Mouse (Mus musculus): Measurements from ENCODE around the gene 1700001K19Rik. TPM values are rescaled to one million over a fixed set of nuclear protein-coding genes. Genes with fewer than 3 reads are reported as not detected.

Gene 1700001K19Rik
- total and polyA plus RNA-seq, 3 experiments, result not detected

DNA sequence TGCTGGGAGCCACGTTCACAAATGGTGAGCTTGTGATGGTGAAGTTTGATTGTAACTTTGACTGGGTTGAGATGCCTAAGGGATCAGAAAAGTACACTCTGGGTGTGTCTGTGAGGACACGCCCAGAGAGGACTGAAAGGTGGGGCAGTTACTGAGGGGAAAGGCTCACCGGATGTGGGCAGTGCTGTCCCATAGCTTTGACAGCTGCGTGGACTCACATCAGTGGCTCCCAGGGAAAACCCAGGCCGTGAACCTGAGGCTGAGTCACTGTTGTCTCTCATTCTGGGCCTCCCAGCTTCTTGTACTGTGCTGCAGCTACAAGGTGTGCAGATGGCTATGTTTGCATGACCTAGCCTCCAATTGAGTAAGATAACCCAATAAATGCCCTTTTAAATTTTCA is 43.1 kb upstream of the 1700001K19Rik start:
- no peaks in the 10 kb centered on the region for H3K36me3 ChIP-seq (replicated peaks in 1 of 2; ENCODE audit: control insufficient read depth in 1 of 2, insufficient read depth in 1 of 2, low read length in 1 of 2)
- H3K9ac ChIP-seq (ENCODE audit: insufficient read depth, low read depth), result no peak overlapping the region
- peak; percentile 73 for DNase-seq (ENCODE audit: extremely low read depth)
- no peak overlapping the region for H3K4me2 ChIP-seq (ENCODE audit: insufficient read depth, low read depth, poor library complexity, severe bottlenecking)
- dilution Hi-C loops (cut with MboI; ENCODE audit: extremely low pct_ligation_motif_present, extremely low pct_unique_long_range_greater_than_20kb, low sequenced_read_pairs), result no loop called here
- H3K27me3 ChIP-seq (replicated peaks), result peaks cover 5% of the 10 kb centered on the region
- H3K79me2 ChIP-seq (replicated peaks; ENCODE audit: control insufficient read depth, extremely low read depth, insufficient read depth, poor library complexity, severe bottlenecking), result no peaks in the 10 kb centered on the region
- peak overlapping the region; percentile 77 for H3K27ac ChIP-seq (ENCODE audit: insufficient read depth, low read depth)
- H3K4me3 ChIP-seq (replicated peaks in 1 of 3; ENCODE audit: low read depth in 2 of 3, low read length in 2 of 3, poor library complexity in 1 of 3), result no peak overlapping the region
- TF ChIP-seq E2F4 (IDR thresholded peaks at IDR 0.05; ENCODE audit: insufficient replicate concordance, low read depth, low read length) (no peak), RCOR1 (conservative IDR thresholded peaks at IDR 0.05; ENCODE audit: low read depth, low read length) (no peak), TBP (conservative IDR thresholded peaks at IDR 0.05; ENCODE audit: low read depth, low read length) (no peak), MEF2A (IDR thresholded peaks at IDR 0.05; ENCODE audit: borderline replicate concordance, low read depth, low read length) (peak; percentile 44; the same call in 1 of the 2 replicates), BHLHE40 (IDR thresholded peaks at IDR 0.05; ENCODE audit: low read depth, low read length) (peak; percentile 53), GABPA (IDR thresholded peaks at IDR 0.05; ENCODE audit: insufficient replicate concordance, low read depth, low read length) (no peak), MAFK (IDR thresholded peaks at IDR 0.05; ENCODE audit: insufficient replicate concordance, low read length) (0 out of 2 replicates have a peak, but pooled peaks have one; percentile 26), ZMIZ1 (IDR thresholded peaks at IDR 0.05; ENCODE audit: low read depth, low read length) (no peak), SIN3A (IDR thresholded peaks at IDR 0.05; ENCODE audit: low read length) (peak; percentile 62; the same call in 1 of the 2 replicates), EP300 (IDR thresholded peaks at IDR 0.05; ENCODE audit: low read length) (peak; percentile 63; the same call in 1 of the 2 replicates), ETS1 (conservative IDR thresholded peaks at IDR 0.05; ENCODE audit: low read depth, low read length) (peak; percentile 82), MXI1 (IDR thresholded peaks at IDR 0.05; ENCODE audit: low read depth, low read length) (0 out of 2 replicates have a peak, but pooled peaks have one; percentile 40), CHD1 (IDR thresholded peaks at IDR 0.05; ENCODE audit: low read depth, low read length) (no peak), UBTF (IDR thresholded peaks at IDR 0.05; ENCODE audit: low read depth, low read length) (no peak), IRF4 (IDR thresholded peaks at IDR 0.05; ENCODE audit: low read depth, low read length) (peak; percentile 69), USF2 (conservative IDR thresholded peaks at IDR 0.05; ENCODE audit: low read depth, low read length) (no peak), ZC3H11A (IDR thresholded peaks at IDR 0.05; ENCODE audit: low read depth, low read length) (no peak), CTCF (conservative IDR thresholded peaks at IDR 0.05 in 1 of 2, IDR thresholded peaks at IDR 0.05 in 1 of 2; ENCODE audit: low read depth in 2 of 2, low read length in 2 of 2) (no peak)
- peaks cover 6 to 36% of the 10 kb centered on the region in 2 experiments for H3K4me1 ChIP-seq (ENCODE audit: control insufficient read depth in 1 of 2, insufficient read depth in 2 of 2)
- in situ Hi-C loops (cut with MboI; ENCODE audit: low pct_ligation_motif_present, low pct_unique_long_range_greater_than_20kb, low sequenced_read_pairs), result no loop called here
- H3K9me3 ChIP-seq (replicated peaks; ENCODE audit: low read length), result peaks cover 13% of the 10 kb centered on the region

DNA sequence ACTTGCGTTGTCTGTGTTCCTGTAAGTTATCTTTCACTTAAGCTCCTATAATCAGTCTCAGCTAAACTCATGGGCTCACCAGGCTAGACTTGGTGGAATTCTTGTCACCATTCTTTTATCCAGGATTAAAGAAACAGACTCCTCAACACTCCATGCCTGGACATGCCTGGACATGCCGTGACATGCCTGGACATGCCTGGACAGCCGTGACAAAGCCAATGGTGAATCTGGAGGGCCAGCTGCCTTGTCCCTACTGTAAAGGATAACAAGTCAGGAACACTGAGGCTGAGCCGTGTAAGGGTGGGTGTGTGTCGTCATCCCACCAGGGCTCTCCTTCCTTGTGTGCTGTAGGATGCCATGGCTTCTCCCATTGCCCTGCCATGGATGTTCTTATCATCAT is 42.6 kb upstream of the 1700001K19Rik start:
- no peaks in the 10 kb centered on the region for H3K36me3 ChIP-seq (replicated peaks in 1 of 2; ENCODE audit: control insufficient read depth in 1 of 2, insufficient read depth in 1 of 2, low read length in 1 of 2)
- no peak overlapping the region for H3K4me3 ChIP-seq (replicated peaks in 1 of 3; ENCODE audit: low read depth in 2 of 3, low read length in 2 of 3, poor library complexity in 1 of 3)
- no peak overlapping the region for H3K9ac ChIP-seq (ENCODE audit: insufficient read depth, low read depth)
- no peak for TF ChIP-seq MAX (IDR thresholded peaks at IDR 0.05; ENCODE audit: low read length)
- peak; percentile 91; the same call in 1 of the 2 replicates for TF ChIP-seq CHD1 (IDR thresholded peaks at IDR 0.05; ENCODE audit: low read depth, low read length)
- no peaks in the 10 kb centered on the region for H3K79me2 ChIP-seq (replicated peaks; ENCODE audit: control insufficient read depth, extremely low read depth, insufficient read depth, poor library complexity, severe bottlenecking)
- H3K27me3 ChIP-seq (replicated peaks), result peaks cover 10% of the 10 kb centered on the region
- H3K27ac ChIP-seq (ENCODE audit: insufficient read depth, low read depth), result peak overlapping the region; percentile 77
- dilution Hi-C loops (cut with MboI; ENCODE audit: extremely low pct_ligation_motif_present, extremely low pct_unique_long_range_greater_than_20kb, low sequenced_read_pairs), result no loop called here
- H3K4me1 ChIP-seq (ENCODE audit: control insufficient read depth in 1 of 2, insufficient read depth in 2 of 2), result peaks cover 6 to 36% of the 10 kb centered on the region in 2 experiments
- DNase-seq (ENCODE audit: extremely low read depth), result no peak
- peaks cover 13% of the 10 kb centered on the region for H3K9me3 ChIP-seq (replicated peaks; ENCODE audit: low read length)
- H3K4me2 ChIP-seq (ENCODE audit: insufficient read depth, low read depth, poor library complexity, severe bottlenecking), result no peak overlapping the region
- in situ Hi-C loops (cut with MboI; ENCODE audit: low pct_ligation_motif_present, low pct_unique_long_range_greater_than_20kb, low sequenced_read_pairs), result no loop called here

All from CH12.LX (cell line).